Mouse (Mus musculus): ENCODE measurements around the gene Olfr133. TPM values are rescaled to one million over a fixed set of nuclear protein-coding genes. Genes with fewer than 3 reads are reported as not detected.

Olfr133 gene
- not detected in 2 replicates for polyA plus RNA-seq (2012; rRNA removed)

DNA sequence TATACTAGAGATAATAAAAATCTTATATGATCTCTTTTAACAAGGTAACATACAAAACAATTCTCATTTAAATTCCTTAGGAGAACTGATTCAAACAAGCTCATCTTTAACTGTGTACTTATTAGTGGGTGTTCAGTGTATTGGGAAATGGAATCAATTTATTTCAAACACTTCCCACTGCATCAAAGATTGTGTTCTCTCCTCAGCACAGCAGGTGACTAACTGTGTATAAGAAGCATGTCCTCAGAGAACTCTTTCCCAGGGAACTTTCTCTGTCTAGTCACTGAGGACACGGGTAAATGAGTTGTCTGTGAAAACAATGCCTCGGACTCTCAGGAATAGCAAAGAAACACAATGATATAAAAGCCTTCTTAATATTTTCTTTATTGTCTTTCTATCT is at the start of gene Olfr133:
Gene Olfr133, plus strand, starts transcription at position 301 of the 400 bp plus-strand sequence.

DNA sequence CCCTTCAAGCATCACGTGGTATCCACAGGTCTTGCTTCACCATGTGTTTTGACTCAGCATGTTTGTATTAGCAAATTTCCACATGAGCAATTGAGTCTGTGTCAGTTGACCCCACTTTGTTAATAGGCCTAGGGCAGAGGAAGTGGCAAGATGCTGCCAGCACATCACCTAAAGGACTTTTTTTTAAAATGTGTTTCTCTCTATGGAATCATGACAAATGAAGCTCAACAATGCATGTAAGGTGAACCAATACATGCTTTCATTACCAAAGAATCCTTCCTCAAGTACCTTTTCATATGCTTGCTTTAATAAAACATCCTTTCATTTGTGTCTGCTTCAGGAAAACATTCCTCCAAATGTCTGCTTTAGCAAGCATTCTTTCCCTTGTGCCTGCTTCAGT is 10.7 kb upstream of the Olfr133 start, which contains the start of gene Olfr132:
Gene Olfr132, minus strand, starts transcription at position 101 of the 400 bp plus-strand sequence.

DNA sequence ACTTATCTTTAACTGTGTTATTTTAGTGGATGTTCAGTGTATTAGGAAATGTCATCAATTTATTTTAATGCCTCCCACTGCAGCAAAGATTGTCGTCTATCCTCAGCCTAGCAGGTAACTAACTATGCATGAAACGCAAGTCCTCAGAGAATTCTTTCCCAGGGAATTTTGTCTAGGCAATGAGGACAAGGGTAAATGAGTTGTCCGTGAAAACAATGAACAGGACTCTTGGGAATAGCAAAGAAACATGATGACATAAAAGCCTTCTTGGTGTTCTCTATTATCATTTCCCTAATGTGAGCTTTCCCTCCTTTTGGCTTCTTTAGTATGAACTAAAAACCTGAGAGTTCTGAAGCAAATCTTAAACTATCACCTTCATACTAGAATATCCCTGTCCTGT is 26.0 kb downstream of the Olfr133 start, which contains the start of gene Olfr134:
Gene Olfr134, plus strand, starts transcription at position 301 of the 400 bp plus-strand sequence.

Other genes with a start within 250 kb of the Olfr133 start
- gene Olfr127, start 244.8 kb upstream of the Olfr133 start, polyA plus RNA-seq (2012; rRNA removed) = not detected in 2 replicates
- not detected in 2 replicates for gene Olfr128, start 224.7 kb upstream of the Olfr133 start, polyA plus RNA-seq (2012; rRNA removed)
- not detected in 2 replicates for gene Olfr761, start 192.2 kb upstream of the Olfr133 start, polyA plus RNA-seq (2012; rRNA removed)
- not detected in 2 replicates for gene Olfr129, start 85.2 kb upstream of the Olfr133 start, polyA plus RNA-seq (2012; rRNA removed)
- not detected in 2 replicates for gene Olfr130, start 81.4 kb upstream of the Olfr133 start, polyA plus RNA-seq (2012; rRNA removed)
- gene Olfr131, start 56.6 kb upstream of the Olfr133 start, polyA plus RNA-seq (2012; rRNA removed) = not detected in 2 replicates
- gene Olfr132, start 10.8 kb upstream of the Olfr133 start, polyA plus RNA-seq (2012; rRNA removed) = not detected in 2 replicates
- gene Olfr134, start 26.1 kb downstream of the Olfr133 start, polyA plus RNA-seq (2012; rRNA removed) = not detected in 2 replicates
- not detected in 2 replicates for gene Olfr135, start 59.1 kb downstream of the Olfr133 start, polyA plus RNA-seq (2012; rRNA removed)
- not detected in 2 replicates for gene Olfr138, start 115.8 kb downstream of the Olfr133 start, polyA plus RNA-seq (2012; rRNA removed)
- gene Olfr137, start 162.3 kb downstream of the Olfr133 start, polyA plus RNA-seq (2012; rRNA removed) = not detected in 2 replicates
- gene Olfr136, start 184.6 kb downstream of the Olfr133 start, polyA plus RNA-seq (2012; rRNA removed) = not detected in 2 replicates